Mouse (Mus musculus) embryonic facial prominence, embryonic 13.5 days (tissue): Measurements from ENCODE around the gene Pdgfb. TPM values are rescaled to one million over a fixed set of nuclear protein-coding genes. Genes with fewer than 3 reads are reported as not detected.

Experiments
- ATAC-seq: fragments of 200-750 bp; cut with Nextera tagmentation; 2 replicates; pipeline ENCODE4 v1.8.0; 2017; ENCODE audit warnings: low read depth; ENCODE audit not compliant: insufficient number of reproducible peaks, insufficient read depth, low FRiP score, low TSS enrichment
- H3K27ac ChIP-seq: fragments of 300-500 bp; sonication (generic); 2 replicates; pipeline ENCODE4 v1.5.1; 2015; ENCODE audit warnings: moderate library complexity, mild to moderate bottlenecking, inconsistent platforms
- H3K27me3 ChIP-seq: fragments of 300-500 bp; sonication (generic); 2 replicates; pipeline ENCODE4 v1.6.1; 2015; ENCODE audit warnings: mild to moderate bottlenecking, inconsistent platforms
- H3K36me3 ChIP-seq: fragments of 300-500 bp; sonication (generic); 2 replicates; pipeline ENCODE4 v1.6.1; 2015; ENCODE audit warnings: mild to moderate bottlenecking, inconsistent platforms
- H3K4me1 ChIP-seq: fragments of 300-500 bp; sonication (generic); 2 replicates; pipeline ENCODE4 v1.6.1; 2015; ENCODE audit warnings: inconsistent platforms
- H3K4me2 ChIP-seq: fragments of 300-500 bp; sonication (generic); 2 replicates; pipeline ENCODE4 v1.6.1; 2015; ENCODE audit warnings: moderate library complexity, mild to moderate bottlenecking, inconsistent platforms
- H3K4me3 ChIP-seq: fragments of 300-500 bp; sonication (generic); 2 replicates; pipeline ENCODE4 v1.5.1; 2015; ENCODE audit warnings: mild to moderate bottlenecking, inconsistent platforms
- H3K9ac ChIP-seq: fragments of 300-500 bp; sonication (generic); 2 replicates; pipeline ENCODE4 v1.6.1; 2015; ENCODE audit warnings: mild to moderate bottlenecking, inconsistent platforms
- H3K9me3 ChIP-seq: fragments of 300-500 bp; sonication (generic); 2 replicates; pipeline ENCODE4 v1.6.1; 2016; ENCODE audit warnings: inconsistent platforms
- WGBS: fragments of 180-500 bp; shearing (Covaris S2); methylation state at CpG from one replicate; pipeline ENCODE4 v1.1.7; 2015; ENCODE audit warnings: mixed read lengths; 5-methylcytosine and 5-hydroxymethylcytosine counted together
- polyA plus RNA-seq: library from polyadenylated mRNA; unstranded; fragments of >200 nt; fragmentation: Nextera tagmentation; extraction: Ambion mirVana; gene quantifications from 2 replicates; pipeline ENCODE4 v1.2.1, GENCODE M21; 2015

Pdgfb gene
- polyA plus RNA-seq, 1 experiment from 2014 or later, result 2.9 TPM

GRCm38 (mm10) chr15:79980716-79981115, 34.1 kb downstream of the Pdgfb start:
- peaks cover 9% of the 10 kb centered on the region for H3K4me1 ChIP-seq
- no peak overlapping the region for H3K4me2 ChIP-seq
- H3K4me3 ChIP-seq, result no peak overlapping the region
- WGBS, result 52% methylated on average over 11 of the region's 11 CpGs
- no peak for ATAC-seq
- no peak overlapping the region for H3K9ac ChIP-seq
- H3K9me3 ChIP-seq, result no peaks in the 10 kb centered on the region
- H3K27ac ChIP-seq, result peak overlapping the region; percentile 53; the same call in 1 of the 2 replicates
- no peaks in the 10 kb centered on the region for H3K36me3 ChIP-seq
- H3K27me3 ChIP-seq, result no peaks in the 10 kb centered on the region

GRCm38 (mm10) chr15:79972186-79972585, 42.6 kb downstream of the Pdgfb start:
- Histone ChIP-seq H3K27me3 (no peaks in the 10 kb centered on the region), H3K27ac (no peak overlapping the region)
- no peak for ATAC-seq

GRCm38 (mm10) chr15:79970940-79971339, 43.8 kb downstream of the Pdgfb start, which contains the start of gene Cbx7:
Gene Cbx7 (minus strand): TSS chr15:79971119.
- Histone ChIP-seq H3K4me1 (no peaks in the 10 kb centered on the region), H3K4me3 (no peak within 1 kb of the TSS), H3K27ac (no peak within 1 kb of the TSS), H3K9me3 (no peaks in the 10 kb centered on the region), H3K36me3 (no peaks in the 10 kb centered on the region), H3K27me3 (no peaks in the 10 kb centered on the region), H3K9ac (no peak within 1 kb of the TSS), H3K4me2 (no peak within 1 kb of the TSS)
- WGBS, result 90% methylated on average over 11 of the region's 11 CpGs
- no peak for ATAC-seq

More at GRCm38 (mm10) chr15:79972186-79972585, 42.6 kb downstream of the Pdgfb start:
- H3K4me3 ChIP-seq, result no peak overlapping the region
- no peaks in the 10 kb centered on the region for H3K4me1 ChIP-seq
- H3K9ac ChIP-seq, result no peak overlapping the region
- H3K36me3 ChIP-seq, result no peaks in the 10 kb centered on the region
- H3K9me3 ChIP-seq, result no peaks in the 10 kb centered on the region
- WGBS, result 96% methylated on average over 11 of the region's 11 CpGs
- no peak overlapping the region for H3K4me2 ChIP-seq

- no peaks in the 10 kb centered on the region for H3K4me1 ChIP-seq
- no peaks in the 10 kb centered on the region for H3K9me3 ChIP-seq
- ATAC-seq, result no peak
- no peak overlapping the region for H3K4me2 ChIP-seq
- H3K27ac ChIP-seq, result no peak overlapping the region
- H3K27me3 ChIP-seq, result no peaks in the 10 kb centered on the region
- 94% methylated on average over 18 of the region's 18 CpGs for WGBS
- no peak overlapping the region for H3K4me3 ChIP-seq
- no peak overlapping the region for H3K9ac ChIP-seq
- no peaks in the 10 kb centered on the region for H3K36me3 ChIP-seq
Measured at GRCm38 (mm10) chr15:79970491-79970890, 44.3 kb downstream of the Pdgfb start.

- Histone ChIP-seq H3K4me3 (no peak overlapping the region), H3K9ac (no peak overlapping the region), H3K27me3 (no peaks in the 10 kb centered on the region), H3K9me3 (no peaks in the 10 kb centered on the region), H3K4me2 (no peak overlapping the region), H3K4me1 (no peaks in the 10 kb centered on the region), H3K36me3 (no peaks in the 10 kb centered on the region), H3K27ac (no peak overlapping the region)
- no peak for ATAC-seq
- 80% methylated on average over 6 of the region's 6 CpGs for WGBS
Measured at GRCm38 (mm10) chr15:79967346-79967745, 47.4 kb downstream of the Pdgfb start.

GRCm38 (mm10) chr15:79964376-79964775, 50.4 kb downstream of the Pdgfb start:
- Histone ChIP-seq H3K4me1 (peaks cover 10% of the 10 kb centered on the region), H3K27me3 (no peaks in the 10 kb centered on the region), H3K27ac (no peak overlapping the region), H3K4me2 (no peak overlapping the region), H3K4me3 (no peak overlapping the region), H3K36me3 (no peaks in the 10 kb centered on the region), H3K9me3 (no peaks in the 10 kb centered on the region), H3K9ac (no peak overlapping the region)
- WGBS, result 90% methylated on average over 7 of the region's 7 CpGs
- ATAC-seq, result no peak

GRCm38 (mm10) chr15:79962661-79963060, 52.1 kb downstream of the Pdgfb start:
- WGBS, result 80% methylated on average over 18 of the region's 18 CpGs
- ATAC-seq, result no peak

GRCm38 (mm10) chr15:79961366-79961921, 53.3 kb downstream of the Pdgfb start:
- no peak overlapping the region for H3K9ac ChIP-seq
- peaks cover 10% of the 10 kb centered on the region for H3K4me1 ChIP-seq
- no peak for ATAC-seq
- 52% methylated on average over 9 of the region's 9 CpGs for WGBS
- H3K27me3 ChIP-seq, result no peaks in the 10 kb centered on the region
- no peaks in the 10 kb centered on the region for H3K9me3 ChIP-seq
- no peaks in the 10 kb centered on the region for H3K36me3 ChIP-seq
- no peak overlapping the region for H3K4me2 ChIP-seq
- H3K4me3 ChIP-seq, result no peak overlapping the region
- H3K27ac ChIP-seq, result no peak overlapping the region

More at GRCm38 (mm10) chr15:79962661-79963060, 52.1 kb downstream of the Pdgfb start:
- Histone ChIP-seq H3K4me1 (peaks cover 10% of the 10 kb centered on the region), H3K27me3 (no peaks in the 10 kb centered on the region), H3K9me3 (no peaks in the 10 kb centered on the region), H3K27ac (no peak overlapping the region), H3K4me3 (no peak overlapping the region), H3K4me2 (no peak overlapping the region), H3K9ac (no peak overlapping the region), H3K36me3 (no peaks in the 10 kb centered on the region)

GRCm38 (mm10) chr15:79958418-79958817, 56.4 kb downstream of the Pdgfb start:
- 40% methylated on average over 3 of the region's 3 CpGs for WGBS
- ATAC-seq, result no peak

GRCm38 (mm10) chr15:79956559-79956958, 58.2 kb downstream of the Pdgfb start:
- Histone ChIP-seq H3K27ac (no peak overlapping the region), H3K4me2 (no peak overlapping the region), H3K27me3 (no peaks in the 10 kb centered on the region), H3K4me1 (peaks cover 22% of the 10 kb centered on the region), H3K4me3 (no peak overlapping the region), H3K9ac (no peak overlapping the region), H3K9me3 (no peaks in the 10 kb centered on the region), H3K36me3 (no peaks in the 10 kb centered on the region)
- WGBS, result 84% methylated on average over 8 of the region's 8 CpGs
- ATAC-seq, result no peak

More at GRCm38 (mm10) chr15:79958418-79958817, 56.4 kb downstream of the Pdgfb start:
- Histone ChIP-seq H3K36me3 (no peaks in the 10 kb centered on the region), H3K9ac (no peak overlapping the region), H3K9me3 (no peaks in the 10 kb centered on the region), H3K27ac (no peak overlapping the region), H3K4me2 (no peak overlapping the region), H3K27me3 (no peaks in the 10 kb centered on the region), H3K4me3 (no peak overlapping the region), H3K4me1 (peaks cover 10% of the 10 kb centered on the region)

- H3K4me3 ChIP-seq, result no peak overlapping the region
- no peak overlapping the region for H3K9ac ChIP-seq
- H3K4me2 ChIP-seq, result no peak overlapping the region
- no peak for ATAC-seq
- H3K36me3 ChIP-seq, result no peaks in the 10 kb centered on the region
- H3K4me1 ChIP-seq, result peaks cover 40% of the 10 kb centered on the region
- 56% methylated on average over 7 of the region's 7 CpGs for WGBS
- H3K9me3 ChIP-seq, result no peaks in the 10 kb centered on the region
- no peak overlapping the region for H3K27ac ChIP-seq
- H3K27me3 ChIP-seq, result no peaks in the 10 kb centered on the region
Measured at GRCm38 (mm10) chr15:79953470-79953869, 61.3 kb downstream of the Pdgfb start.

GRCm38 (mm10) chr15:79952504-79953231, 62.1 kb downstream of the Pdgfb start:
- 0 out of 2 replicates have a peak overlapping the region, but pooled peaks have one; percentile 11 for H3K9ac ChIP-seq
- H3K27ac ChIP-seq, result 0 out of 2 replicates have a peak overlapping the region, but pooled peaks have one; percentile 33
- WGBS, result 43% methylated on average over 11 of the region's 11 CpGs
- no peaks in the 10 kb centered on the region for H3K36me3 ChIP-seq
- H3K27me3 ChIP-seq, result no peaks in the 10 kb centered on the region
- no peaks in the 10 kb centered on the region for H3K9me3 ChIP-seq
- no peak for ATAC-seq
- H3K4me1 ChIP-seq, result peaks cover 40% of the 10 kb centered on the region
- H3K4me3 ChIP-seq, result no peak overlapping the region
- H3K4me2 ChIP-seq, result no peak overlapping the region
